Mouse (Mus musculus) lung, adult 2 months (tissue): ENCODE measurements around the gene Snx33.

Experiments
- CTCF ChIP-seq: fragments of 200-500 bp; IDR thresholded peaks from 2 replicates; pipeline ENCODE4 v1.5.1; 2011; ENCODE audit warnings: mild to moderate bottlenecking, low read length, control low read depth; ENCODE audit not compliant: insufficient read depth
- POLR2A ChIP-seq: fragments of 200-500 bp; IDR thresholded peaks from 2 replicates; pipeline ENCODE4 v1.6.1; 2011; ENCODE audit warnings: low read depth, mild to moderate bottlenecking, control low read depth, low read length, borderline replicate concordance; ENCODE audit errors: extremely low read depth

GRCm38 (mm10) chr9:56882283-56882682, 45.9 kb downstream of the Snx33 start:
- TF ChIP-seq CTCF (no peak), POLR2A (no peak)
